Mouse (Mus musculus) erythroblast, adult 5-6 weeks (primary cell): ENCODE data around the gene Lhpp. TPM values are rescaled to one million over a fixed set of nuclear protein-coding genes. Genes with fewer than 3 reads are reported as not detected.
A peak's percentile ranks its signal among the peaks of the same experiment; 100 is the strongest.

ENCODE experiments used
- ATAC-seq: replicated peaks from 2 replicates; pipeline ENCODE4 v1.8.0; 2016; ENCODE audit warnings: moderate number of reproducible peaks, mild to moderate bottlenecking, moderate TSS enrichment, inconsistent platforms; ENCODE audit not compliant: poor library complexity, low FRiP score, severe bottlenecking
- total RNA-seq, 2 experiments: library from RNA; stranded (forward) in 1 of 2; stranded (reverse) in 1 of 2; fragments of 150-400 nt in 1 of 2; fragments of 200-764, 138-1000 nt in 1 of 2; gene quantifications; 2 replicates each; pipeline versions ENCODE4 v1.2.3 to v1.2.4; 2015 to 2017; ENCODE audit warnings: low replicate concordance in 2 of 2

Lhpp gene
- total RNA-seq, 2 experiments from 2014 or later = 0.68 TPM; not detected in 1

DNA sequence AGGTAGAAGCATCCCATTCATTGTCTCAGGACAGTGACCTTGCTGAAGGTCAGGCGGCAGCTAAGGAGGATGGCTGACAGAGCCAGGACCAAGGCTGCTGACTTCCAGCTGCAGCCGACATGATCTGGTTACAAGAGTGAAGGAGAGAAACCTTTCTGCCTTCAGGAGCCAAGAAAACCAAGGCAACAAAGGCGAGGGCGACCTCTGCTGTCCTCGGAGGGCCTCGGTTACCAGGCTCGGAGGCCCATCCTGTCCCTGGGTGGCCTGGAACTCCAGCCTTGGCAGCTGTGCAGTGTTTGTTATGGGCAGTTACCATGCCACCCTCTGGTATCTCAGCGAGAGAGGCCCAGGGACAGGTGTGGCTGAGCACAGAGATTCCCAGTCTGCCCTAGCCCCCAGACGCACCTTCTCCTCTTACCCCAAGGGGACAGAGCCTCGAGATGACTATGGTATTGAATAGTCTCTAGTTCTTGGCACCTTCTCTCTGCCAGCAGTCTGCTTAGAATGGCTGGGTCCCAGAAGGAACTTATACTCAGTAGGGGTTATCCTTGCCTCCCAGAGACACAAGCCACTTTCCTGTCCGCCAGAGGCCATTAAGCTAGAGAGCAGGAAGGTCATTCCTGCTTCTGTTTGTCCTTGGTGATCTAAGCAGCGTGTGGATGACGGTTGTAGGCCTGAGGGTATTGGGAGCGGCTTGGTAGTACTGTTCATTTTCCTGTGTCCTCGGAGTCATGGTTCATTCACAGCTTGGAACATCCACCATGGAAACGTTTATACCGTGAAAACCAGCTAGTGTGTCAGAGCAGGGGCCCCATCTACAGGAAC lies 63.7 kb downstream of the Lhpp start:
- 0 out of 2 replicates have a peak, but pooled peaks have one; percentile 14 for ATAC-seq

DNA sequence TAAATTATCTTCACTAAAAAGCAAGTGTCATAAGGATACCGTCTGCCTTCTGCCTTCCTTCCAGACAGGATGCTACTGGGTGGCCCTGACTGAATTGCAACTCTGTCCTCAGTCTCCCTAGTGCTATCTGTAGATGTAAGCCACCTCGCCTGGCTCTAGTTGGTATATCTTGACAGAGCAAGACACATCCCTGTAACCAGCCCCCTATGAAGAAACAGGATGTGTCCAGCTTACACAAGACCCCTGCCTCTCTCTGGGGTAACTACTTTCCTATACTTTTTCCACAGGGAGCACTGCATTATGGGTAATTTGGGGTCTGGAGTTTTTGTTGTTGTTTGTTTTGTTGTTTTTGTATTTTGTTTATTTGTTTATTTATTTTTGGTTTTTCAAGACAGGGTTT lies 65.5 kb downstream of the Lhpp start:
- no peak for ATAC-seq

DNA sequence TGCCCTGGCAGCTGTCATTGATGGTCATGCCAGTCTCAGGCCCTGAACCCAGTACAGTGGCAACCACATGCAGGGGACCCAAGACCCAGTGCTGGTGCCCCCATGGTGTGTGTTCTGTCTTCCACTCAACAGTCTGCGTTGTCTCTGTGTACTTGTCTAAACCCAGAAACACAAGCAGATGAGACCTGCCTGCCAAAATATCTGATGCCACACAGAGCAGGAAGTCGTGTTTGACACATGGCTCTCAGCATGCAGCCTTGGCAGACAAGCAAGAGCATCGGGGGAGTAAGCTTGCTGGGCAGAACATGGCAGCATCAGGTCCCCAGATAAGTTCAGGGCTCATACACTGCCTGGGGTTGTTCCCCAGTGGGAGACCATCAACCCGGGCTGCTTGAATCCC lies 68.7 kb downstream of the Lhpp start:
- no peak for ATAC-seq

- ATAC-seq = no peak
Measured at GRCm38 (mm10) chr7:132679549-132679948, 69.1 kb downstream of the Lhpp start.

DNA sequence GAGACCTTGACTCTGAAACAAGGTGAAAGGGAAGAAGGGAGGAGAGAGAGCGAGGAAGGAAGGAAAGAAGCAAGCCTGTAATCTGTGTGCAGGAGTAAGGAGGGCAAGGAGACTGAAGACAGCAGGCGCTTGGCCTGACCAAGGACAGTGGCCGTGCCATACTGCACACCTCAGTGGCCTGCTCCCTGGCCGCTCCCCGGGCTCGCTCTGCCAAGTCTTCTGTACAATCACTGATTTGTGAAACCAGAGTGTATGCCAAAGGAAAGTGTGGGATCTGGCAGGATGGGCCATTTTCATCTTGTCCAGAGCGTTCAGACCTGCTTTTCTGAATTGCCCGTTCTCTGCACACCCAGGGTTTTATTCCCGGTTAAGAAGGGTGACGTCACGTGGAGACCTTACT lies 70.9 kb downstream of the Lhpp start:
- ATAC-seq = no peak

DNA sequence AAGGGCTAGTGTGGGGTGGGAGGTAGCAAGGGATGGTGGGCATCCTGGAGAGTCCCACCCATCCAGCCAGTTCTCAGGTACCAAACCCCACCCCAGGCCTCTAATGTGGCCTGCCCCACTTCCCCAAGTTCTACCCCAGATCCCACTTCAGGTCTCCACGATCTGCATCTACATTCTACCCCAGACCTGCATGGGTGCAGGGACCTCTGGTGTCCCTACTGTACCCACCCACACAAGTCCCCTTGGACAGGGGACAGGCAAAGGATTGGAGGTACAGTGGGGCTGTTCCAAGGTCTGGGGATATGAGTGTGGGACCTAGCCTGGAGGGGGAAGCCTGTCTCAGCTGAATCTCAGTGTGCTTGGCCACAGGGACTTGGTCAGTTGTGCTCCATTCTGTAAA lies 71.4 kb downstream of the Lhpp start:
- no peak for ATAC-seq

- no peak for ATAC-seq
Measured at GRCm38 (mm10) chr7:132682336-132682735, 71.9 kb downstream of the Lhpp start.

GRCm38 (mm10) chr7:132682901-132683300 lies 72.5 kb downstream of the Lhpp start:
- no peak for ATAC-seq

GRCm38 (mm10) chr7:132683923-132684322 lies 73.5 kb downstream of the Lhpp start:
- no peak for ATAC-seq

GRCm38 (mm10) chr7:132686515-132686914 lies 76.1 kb downstream of the Lhpp start:
- no peak for ATAC-seq

- ATAC-seq = no peak
Measured at GRCm38 (mm10) chr7:132687897-132688296, 77.5 kb downstream of the Lhpp start.

DNA sequence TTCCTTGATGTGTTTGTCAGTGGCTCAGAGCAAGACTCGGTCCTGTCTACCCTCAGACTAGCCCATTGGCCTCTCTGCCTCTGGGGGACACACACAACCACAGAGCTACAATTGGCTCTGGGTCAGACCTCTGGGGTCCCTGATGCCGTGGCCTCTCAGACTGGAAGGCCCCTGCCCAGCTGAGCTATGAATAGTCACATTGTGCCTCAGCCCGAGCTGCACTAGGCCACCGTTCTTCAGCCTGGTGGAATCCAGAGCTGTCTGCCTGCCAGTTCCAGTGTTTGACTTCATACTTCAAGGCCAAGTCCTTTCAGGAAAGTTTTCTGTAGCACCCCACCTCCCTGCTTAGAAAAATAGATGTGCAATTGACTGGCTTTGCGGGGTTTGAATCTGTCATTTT lies 78.3 kb downstream of the Lhpp start:
- no peak for ATAC-seq

GRCm38 (mm10) chr7:132689722-132690121 lies 79.3 kb downstream of the Lhpp start:
- ATAC-seq = no peak

- no peak for ATAC-seq
Measured at GRCm38 (mm10) chr7:132690716-132691472, 80.5 kb downstream of the Lhpp start.

- ATAC-seq = no peak
Measured at GRCm38 (mm10) chr7:132692719-132693118, 82.3 kb downstream of the Lhpp start.

- ATAC-seq = no peak
Measured at GRCm38 (mm10) chr7:132693561-132693960, 83.1 kb downstream of the Lhpp start.

DNA sequence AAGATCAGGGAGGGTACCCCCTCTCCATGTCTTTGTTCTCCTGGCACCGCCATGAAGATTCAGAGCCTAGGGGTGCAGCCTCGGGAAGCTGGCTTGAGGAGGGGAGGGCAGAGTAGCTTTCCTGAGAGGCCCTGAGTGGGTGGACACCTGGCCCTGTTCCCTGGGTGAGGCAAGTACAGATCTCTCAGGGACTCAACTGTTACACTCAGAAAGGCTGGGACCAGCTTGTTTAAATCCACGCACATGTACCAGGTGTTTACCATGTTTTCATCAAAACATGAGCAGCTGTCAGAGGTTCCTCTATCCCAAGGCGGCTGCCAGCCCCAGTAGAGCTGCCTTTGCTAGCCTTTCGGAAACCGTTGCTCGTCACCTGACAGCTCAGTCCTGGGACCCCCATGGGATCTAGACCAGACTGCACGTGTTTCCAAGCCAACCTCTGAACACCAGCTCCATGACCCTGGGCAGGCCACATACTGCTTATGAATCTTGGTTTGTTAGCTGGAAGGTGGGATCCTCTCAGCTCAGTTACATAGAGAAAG lies 86.9 kb downstream of the Lhpp start:
- no peak for ATAC-seq

GRCm38 (mm10) chr7:132698737-132699136 lies 88.3 kb downstream of the Lhpp start:
- no peak for ATAC-seq

DNA sequence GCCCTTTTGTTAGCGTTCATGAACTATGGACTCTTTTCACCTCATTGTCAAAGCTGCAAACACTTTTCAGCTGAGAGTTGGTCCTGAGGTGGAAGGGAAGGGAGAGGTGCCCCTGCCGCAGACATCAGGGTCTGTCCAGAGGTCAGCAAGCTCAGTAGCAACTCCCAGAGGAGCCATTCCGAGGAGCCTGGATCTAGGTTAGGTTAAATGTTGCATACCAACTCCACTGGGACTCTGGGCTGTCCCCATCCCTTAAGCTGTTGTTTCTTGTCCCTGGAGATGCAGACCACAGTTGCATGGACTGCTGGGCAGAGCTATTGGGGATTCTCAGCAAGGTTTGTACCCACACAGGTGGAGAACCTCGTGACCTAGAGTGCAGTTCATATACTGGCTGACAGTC lies 88.7 kb downstream of the Lhpp start:
- ATAC-seq = no peak

DNA sequence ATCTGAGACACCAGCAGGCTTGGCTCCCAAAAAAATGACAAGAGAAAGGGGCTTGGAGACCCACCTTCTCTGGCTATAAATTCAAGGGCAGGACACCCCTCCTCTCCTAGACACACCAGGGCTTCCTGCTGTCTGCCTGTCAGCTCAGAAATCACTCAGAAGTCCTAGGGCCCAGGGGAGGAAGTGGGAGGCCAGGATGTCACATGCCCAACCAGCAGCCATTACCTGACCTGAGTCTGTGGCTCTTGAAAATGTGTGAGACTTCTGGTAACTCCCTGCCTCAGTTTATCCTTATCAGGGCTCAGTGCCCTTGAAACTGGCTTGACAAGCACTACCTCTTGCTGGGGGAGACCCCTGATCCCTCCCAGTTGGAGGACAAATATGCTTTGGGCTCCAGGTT lies 89.2 kb downstream of the Lhpp start:
- no peak for ATAC-seq

DNA sequence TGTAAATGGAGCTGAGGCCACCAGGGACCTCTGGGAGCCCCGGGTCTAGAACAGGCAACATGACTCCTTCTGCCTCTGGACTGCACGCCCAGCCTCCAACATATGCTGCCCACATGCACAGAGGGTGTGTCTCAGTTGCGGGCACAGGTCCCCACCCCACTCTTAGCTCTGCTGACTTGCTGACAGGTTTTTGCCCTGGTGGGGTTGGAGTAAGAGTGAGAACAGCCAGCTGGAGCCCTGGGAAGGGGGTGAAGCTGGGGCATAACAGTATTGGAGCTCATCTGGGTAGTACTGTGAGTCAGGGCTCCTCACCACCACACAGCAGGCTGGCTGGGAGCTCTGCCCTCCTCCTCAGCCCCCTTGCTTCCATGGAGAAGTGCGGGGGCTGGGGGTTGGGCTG lies 89.7 kb downstream of the Lhpp start:
- no peak for ATAC-seq
